Mouse (Mus musculus): Measurements from ENCODE around the gene Fnbp1. TPM values are rescaled to one million over a fixed set of nuclear protein-coding genes. Genes with fewer than 3 reads are reported as not detected.

The Fnbp1 gene
- polyA plus RNA-seq, 1 experiment from 2014 or later, result 29.1 TPM

- Histone ChIP-seq H3K4me3 (replicated peaks; ENCODE audit: low read length) (no peak overlapping the region), H3K27ac (no peak overlapping the region), H3K4me1 (replicated peaks; ENCODE audit: control insufficient read depth, insufficient read depth, low read length) (peaks cover 15% of the 10 kb centered on the region), H3K9me3 (ENCODE audit: control insufficient read depth, low read length) (no peaks in the 10 kb centered on the region), H3K4me2 (replicated peaks) (no peak overlapping the region), H3K9ac (no peak overlapping the region), H3K36me3 (replicated peaks; ENCODE audit: control insufficient read depth, insufficient read depth) (peaks cover 12% of the 10 kb centered on the region; the same call in 1 of the 2 replicates), H3K27me3 (ENCODE audit: control insufficient read depth, insufficient read depth, low read length) (no peaks in the 10 kb centered on the region)
- no peak for DNase-seq (ENCODE audit: low spot score)
- 55% methylated on average over 5 of the region's 5 CpGs for WGBS
- ATAC-seq (ENCODE audit: low FRiP score), result no peak
Observed at GRCm38 (mm10) chr2:31087085-31087484, 54.7 kb downstream of the Fnbp1 start.

GRCm38 (mm10) chr2:31086543-31086942, 55.3 kb downstream of the Fnbp1 start:
- Histone ChIP-seq H3K4me1 (replicated peaks; ENCODE audit: control insufficient read depth, insufficient read depth, low read length) (peaks cover 15% of the 10 kb centered on the region), H3K36me3 (replicated peaks; ENCODE audit: control insufficient read depth, insufficient read depth) (peaks cover 12% of the 10 kb centered on the region; the same call in 1 of the 2 replicates), H3K27me3 (ENCODE audit: control insufficient read depth, insufficient read depth, low read length) (no peaks in the 10 kb centered on the region), H3K27ac (no peak overlapping the region), H3K9ac (no peak overlapping the region), H3K4me3 (replicated peaks; ENCODE audit: low read length) (no peak overlapping the region), H3K4me2 (replicated peaks) (no peak overlapping the region), H3K9me3 (ENCODE audit: control insufficient read depth, low read length) (no peaks in the 10 kb centered on the region)
- DNase-seq (ENCODE audit: low spot score), result no peak
- no peak for ATAC-seq (ENCODE audit: low FRiP score)

GRCm38 (mm10) chr2:31084169-31084850, 57.5 kb downstream of the Fnbp1 start:
- ATAC-seq (ENCODE audit: low FRiP score), result no peak
- peaks cover 12% of the 10 kb centered on the region for H3K4me1 ChIP-seq (replicated peaks; ENCODE audit: control insufficient read depth, insufficient read depth, low read length)

GRCm38 (mm10) chr2:31083372-31083771, 58.4 kb downstream of the Fnbp1 start:
- WGBS, result 96% methylated on average over 8 of the region's 8 CpGs
- H3K4me3 ChIP-seq (replicated peaks; ENCODE audit: low read length), result no peak overlapping the region
- DNase-seq (ENCODE audit: low spot score) (no peak), ATAC-seq (ENCODE audit: low FRiP score) (no peak)
- no peak overlapping the region for H3K4me2 ChIP-seq (replicated peaks)
- H3K27me3 ChIP-seq (ENCODE audit: control insufficient read depth, insufficient read depth, low read length), result no peaks in the 10 kb centered on the region
- H3K9ac ChIP-seq, result no peak overlapping the region
- H3K36me3 ChIP-seq (replicated peaks; ENCODE audit: control insufficient read depth, insufficient read depth), result peaks cover 12% of the 10 kb centered on the region; the same call in 1 of the 2 replicates
- no peaks in the 10 kb centered on the region for H3K9me3 ChIP-seq (ENCODE audit: control insufficient read depth, low read length)
- H3K27ac ChIP-seq, result no peak overlapping the region
- peaks cover 10% of the 10 kb centered on the region for H3K4me1 ChIP-seq (replicated peaks; ENCODE audit: control insufficient read depth, insufficient read depth, low read length)

More at GRCm38 (mm10) chr2:31084169-31084850, 57.5 kb downstream of the Fnbp1 start:
- no peak for DNase-seq (ENCODE audit: low spot score)
- Histone ChIP-seq H3K27ac (no peak overlapping the region), H3K4me2 (replicated peaks) (no peak overlapping the region), H3K9ac (no peak overlapping the region), H3K27me3 (ENCODE audit: control insufficient read depth, insufficient read depth, low read length) (no peaks in the 10 kb centered on the region), H3K36me3 (replicated peaks; ENCODE audit: control insufficient read depth, insufficient read depth) (peaks cover 12% of the 10 kb centered on the region; the same call in 1 of the 2 replicates), H3K9me3 (ENCODE audit: control insufficient read depth, low read length) (no peaks in the 10 kb centered on the region), H3K4me3 (replicated peaks; ENCODE audit: low read length) (no peak overlapping the region)
- 97% methylated on average over 9 of the region's 9 CpGs for WGBS

DNA sequence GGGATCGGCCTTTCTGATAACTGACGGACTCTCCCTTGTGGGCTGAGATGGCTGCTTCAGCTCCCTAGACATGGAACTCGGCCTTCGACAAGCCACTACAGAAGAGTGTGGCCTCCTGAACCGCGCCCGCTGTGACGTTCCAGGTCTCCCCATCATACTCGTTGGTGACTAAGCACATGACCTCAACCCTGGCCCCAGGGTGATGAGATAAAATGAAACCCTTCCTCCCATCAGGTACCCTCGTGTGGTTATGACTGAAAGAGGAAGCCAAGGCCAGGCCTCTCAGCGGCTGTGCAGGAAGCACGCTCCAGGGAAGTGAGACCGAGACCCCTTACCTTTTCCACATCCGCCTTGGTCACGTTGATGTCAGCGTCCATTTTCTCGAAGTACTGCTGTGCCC, 59.2 kb downstream of the Fnbp1 start:
- Histone ChIP-seq H3K4me1 (replicated peaks; ENCODE audit: control insufficient read depth, insufficient read depth, low read length) (peaks cover 4% of the 10 kb centered on the region; the same call in 1 of the 2 replicates), H3K9me3 (ENCODE audit: control insufficient read depth, low read length) (no peaks in the 10 kb centered on the region), H3K4me3 (replicated peaks; ENCODE audit: low read length) (no peak overlapping the region), H3K27me3 (ENCODE audit: control insufficient read depth, insufficient read depth, low read length) (no peaks in the 10 kb centered on the region), H3K36me3 (replicated peaks; ENCODE audit: control insufficient read depth, insufficient read depth) (peaks cover 12% of the 10 kb centered on the region; the same call in 1 of the 2 replicates), H3K4me2 (replicated peaks) (no peak overlapping the region), H3K9ac (no peak overlapping the region), H3K27ac (no peak overlapping the region)
- DNase-seq (ENCODE audit: low spot score) (no peak), ATAC-seq (ENCODE audit: low FRiP score) (no peak)
- WGBS, result 94% methylated on average over 17 of the region's 17 CpGs

DNA sequence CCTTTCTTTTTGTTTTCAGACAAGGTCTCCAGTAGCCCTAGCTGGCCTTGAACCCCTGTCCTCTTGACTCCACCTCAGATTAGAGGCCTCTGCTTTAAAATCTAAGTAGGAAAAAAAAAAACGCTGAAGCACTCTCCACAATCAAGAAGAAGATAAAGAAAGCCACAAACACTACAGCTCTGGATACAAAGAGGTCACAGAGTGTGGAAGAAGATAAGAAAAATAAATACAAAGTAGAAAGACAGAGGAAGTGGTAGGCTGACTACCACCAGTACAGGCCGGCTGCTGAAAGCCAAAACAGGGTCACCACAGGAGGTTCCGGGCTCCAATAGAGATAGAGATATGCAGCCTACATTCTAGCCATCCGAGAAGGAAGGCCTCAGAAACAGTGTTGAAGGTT, 60.5 kb downstream of the Fnbp1 start:
- Histone ChIP-seq H3K27ac (no peak overlapping the region), H3K36me3 (replicated peaks; ENCODE audit: control insufficient read depth, insufficient read depth) (peaks cover 12% of the 10 kb centered on the region; the same call in 1 of the 2 replicates), H3K27me3 (ENCODE audit: control insufficient read depth, insufficient read depth, low read length) (no peaks in the 10 kb centered on the region), H3K4me2 (replicated peaks) (no peak overlapping the region), H3K9me3 (ENCODE audit: control insufficient read depth, low read length) (no peaks in the 10 kb centered on the region), H3K9ac (no peak overlapping the region), H3K4me3 (replicated peaks; ENCODE audit: low read length) (no peak overlapping the region), H3K4me1 (replicated peaks; ENCODE audit: control insufficient read depth, insufficient read depth, low read length) (no peaks in the 10 kb centered on the region)
- no peak for DNase-seq (ENCODE audit: low spot score)
- ATAC-seq (ENCODE audit: low FRiP score), result no peak
- WGBS, result 75% methylated on average over 4 of the region's 4 CpGs

DNA sequence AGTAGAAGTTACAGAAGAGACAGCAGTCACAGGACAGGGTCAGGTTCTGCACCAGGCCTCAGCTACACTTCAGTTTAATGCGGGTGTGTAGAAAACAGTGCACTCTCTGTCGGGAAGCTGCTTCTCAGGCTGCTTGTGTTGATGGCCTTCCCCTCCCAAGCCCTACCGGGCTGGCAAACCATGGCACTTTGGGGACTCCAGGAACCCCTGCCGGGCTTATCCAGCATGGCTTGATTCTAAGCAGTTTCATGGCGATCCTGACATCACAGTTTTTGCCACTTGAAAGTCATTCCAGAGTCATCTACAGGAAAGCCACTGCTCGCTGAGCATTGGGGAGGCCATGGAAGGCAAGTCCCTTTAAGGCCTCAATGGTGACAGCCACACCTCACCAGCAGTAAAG, 62.7 kb downstream of the Fnbp1 start:
- no peak for ATAC-seq (ENCODE audit: low FRiP score)
- no peak for DNase-seq (ENCODE audit: low spot score)
- Histone ChIP-seq H3K9me3 (ENCODE audit: control insufficient read depth, low read length) (no peaks in the 10 kb centered on the region), H3K4me1 (replicated peaks; ENCODE audit: control insufficient read depth, insufficient read depth, low read length) (no peaks in the 10 kb centered on the region), H3K27me3 (ENCODE audit: control insufficient read depth, insufficient read depth, low read length) (no peaks in the 10 kb centered on the region), H3K4me3 (replicated peaks; ENCODE audit: low read length) (no peak overlapping the region), H3K4me2 (replicated peaks) (no peak overlapping the region), H3K9ac (no peak overlapping the region), H3K27ac (no peak overlapping the region), H3K36me3 (replicated peaks; ENCODE audit: control insufficient read depth, insufficient read depth) (peaks cover 12% of the 10 kb centered on the region; the same call in 1 of the 2 replicates)
- WGBS, result 83% methylated on average over 6 of the region's 6 CpGs

DNA sequence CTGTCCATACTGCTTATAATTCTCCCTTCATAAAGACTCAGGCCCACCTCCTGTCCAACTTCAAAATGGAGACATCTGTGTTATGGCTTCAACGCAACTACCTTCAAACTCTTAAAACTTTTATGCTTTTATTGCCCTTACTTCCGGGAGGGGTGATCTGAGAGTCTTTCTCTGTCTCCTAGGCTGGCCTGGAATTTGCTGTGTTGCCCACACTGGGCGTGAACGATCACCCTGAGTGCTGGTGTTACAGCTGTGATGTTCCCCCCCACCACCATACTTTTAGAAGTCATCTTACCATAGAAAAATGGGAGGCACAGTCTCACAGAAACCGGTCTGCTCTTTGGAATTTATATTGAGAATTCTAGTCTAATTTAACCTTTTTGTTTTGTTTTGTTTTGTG, 64.2 kb downstream of the Fnbp1 start:
- Histone ChIP-seq H3K9ac (no peak overlapping the region), H3K27ac (no peak overlapping the region), H3K4me2 (replicated peaks) (no peak overlapping the region), H3K9me3 (ENCODE audit: control insufficient read depth, low read length) (no peaks in the 10 kb centered on the region), H3K4me1 (replicated peaks; ENCODE audit: control insufficient read depth, insufficient read depth, low read length) (no peaks in the 10 kb centered on the region), H3K27me3 (ENCODE audit: control insufficient read depth, insufficient read depth, low read length) (no peaks in the 10 kb centered on the region), H3K4me3 (replicated peaks; ENCODE audit: low read length) (no peak overlapping the region), H3K36me3 (replicated peaks; ENCODE audit: control insufficient read depth, insufficient read depth) (peaks cover 2% of the 10 kb centered on the region; the same call in 1 of the 2 replicates)
- 94% methylated on average over 5 of the region's 5 CpGs for WGBS
- ATAC-seq (ENCODE audit: low FRiP score) (no peak), DNase-seq (ENCODE audit: low spot score) (no peak)

DNA sequence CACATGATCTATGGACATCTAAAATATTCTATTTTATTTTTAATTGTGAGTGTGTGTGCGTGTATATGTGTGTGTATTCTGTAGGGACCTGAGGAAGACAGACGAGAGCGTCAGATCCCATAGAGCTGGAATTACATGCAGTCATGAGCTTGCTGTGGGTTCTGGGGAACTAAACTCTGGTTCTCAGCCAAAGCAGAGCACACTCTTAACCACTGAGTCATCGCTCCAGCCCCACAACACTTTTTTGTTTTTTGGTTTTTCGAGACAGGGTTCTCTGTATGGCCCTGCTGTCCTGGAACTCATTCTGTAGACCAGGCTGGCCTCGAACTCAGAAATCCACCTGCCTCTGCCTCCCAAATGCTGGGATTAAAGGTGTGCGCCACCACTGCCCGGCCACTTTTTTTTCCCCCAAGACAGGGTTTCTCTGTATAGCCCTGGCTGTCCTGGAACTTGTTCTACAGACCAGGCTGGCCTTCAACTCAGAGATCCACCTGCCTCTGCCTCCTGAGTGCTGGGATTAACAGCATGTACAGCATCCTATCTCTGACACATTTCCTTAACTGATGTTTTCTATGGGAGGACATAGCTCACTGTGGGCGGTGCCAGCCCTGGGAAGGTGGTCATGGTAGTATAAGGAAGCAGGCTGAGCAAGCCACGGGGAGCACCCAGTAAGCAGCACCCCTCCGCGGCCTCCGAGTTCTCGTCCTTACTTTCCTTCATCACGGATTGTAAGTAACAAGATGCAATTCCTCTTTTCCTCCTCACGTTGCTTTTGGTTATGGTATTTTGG, 65.3 kb downstream of the Fnbp1 start:
- H3K9ac ChIP-seq, result no peak overlapping the region
- no peaks in the 10 kb centered on the region for H3K9me3 ChIP-seq (ENCODE audit: control insufficient read depth, low read length)
- 95% methylated on average over 16 of the region's 16 CpGs for WGBS
- no peaks in the 10 kb centered on the region for H3K36me3 ChIP-seq (replicated peaks; ENCODE audit: control insufficient read depth, insufficient read depth)
- no peak overlapping the region for H3K4me2 ChIP-seq (replicated peaks)
- H3K4me1 ChIP-seq (replicated peaks; ENCODE audit: control insufficient read depth, insufficient read depth, low read length), result no peaks in the 10 kb centered on the region
- no peak overlapping the region for H3K27ac ChIP-seq
- no peaks in the 10 kb centered on the region for H3K27me3 ChIP-seq (ENCODE audit: control insufficient read depth, insufficient read depth, low read length)
- DNase-seq (ENCODE audit: low spot score) (no peak), ATAC-seq (ENCODE audit: low FRiP score) (no peak)
- no peak overlapping the region for H3K4me3 ChIP-seq (replicated peaks; ENCODE audit: low read length)

Data from hindbrain, embryonic 14.5 days (tissue).